Mouse (Mus musculus): Measurements from ENCODE around the gene Tsga10ip. TPM values are rescaled to one million over a fixed set of nuclear protein-coding genes. Genes with fewer than 3 reads are reported as not detected.
A peak's percentile ranks its signal among the peaks of the same experiment; 100 is the strongest.
"Not testable (repeated sequence)": the region's sequence is repeated elsewhere in the genome, so short reads cannot be mapped to it uniquely, and the experiment has no call there.

Tsga10ip gene
- polyA plus RNA-seq, 1 experiment from 2014 or later: 0.25 TPM

- peak; percentile 86 for ATAC-seq (ENCODE audit: low FRiP score, low read depth)
- H3K36me3 ChIP-seq; H3K9me3 ChIP-seq; H3K4me1 ChIP-seq; H3K27me3 ChIP-seq (replicated peaks): not testable (repeated sequence)
- H3K9ac ChIP-seq: peak overlapping the region; percentile 64
- H3K4me2 ChIP-seq (replicated peaks): peak overlapping the region; percentile 64
- peak overlapping the region; percentile 73; the same call in 1 of the 2 replicates for H3K27ac ChIP-seq
- H3K4me3 ChIP-seq: peak overlapping the region; percentile 51
- 18% methylated on average over 25 of the region's 25 CpGs for WGBS
Observed at GRCm38 (mm10) chr19:5406531-5407126, 4.3 kb upstream of the Tsga10ip start.

GRCm38 (mm10) chr19:5405924-5406323, 3.6 kb upstream of the Tsga10ip start:
- Histone ChIP-seq H3K4me1 (0 out of 2 replicates have a peak, but pooled peaks cover 5% of the 10 kb centered on the region), H3K9ac (peak overlapping the region; percentile 35; the same call in 1 of the 2 replicates), H3K36me3 (no peaks in the 10 kb centered on the region), H3K27me3 (replicated peaks) (no peaks in the 10 kb centered on the region), H3K4me3 (peak overlapping the region; percentile 26; the same call in 1 of the 2 replicates), H3K4me2 (replicated peaks) (peak overlapping the region; percentile 59), H3K9me3 (no peaks in the 10 kb centered on the region), H3K27ac (no peak overlapping the region)
- ATAC-seq (ENCODE audit: low FRiP score, low read depth): no peak
- WGBS: 27% methylated on average over 7 of the region's 7 CpGs

GRCm38 (mm10) chr19:5401073-5401472, 1.3 kb downstream of the Tsga10ip start:
- not testable (repeated sequence) for H3K27ac ChIP-seq; ATAC-seq (ENCODE audit: low FRiP score, low read depth); H3K36me3 ChIP-seq; H3K27me3 ChIP-seq (replicated peaks); H3K4me1 ChIP-seq; H3K4me2 ChIP-seq (replicated peaks); H3K9me3 ChIP-seq; H3K4me3 ChIP-seq; H3K9ac ChIP-seq
- 72% methylated on average over 4 of the region's 4 CpGs for WGBS

- Histone ChIP-seq H3K4me3 (no peak overlapping the region), H3K9ac (no peak overlapping the region), H3K4me1 (peaks cover under 1% of the 10 kb centered on the region), H3K9me3 (no peaks in the 10 kb centered on the region), H3K36me3 (no peaks in the 10 kb centered on the region), H3K4me2 (replicated peaks) (no peak overlapping the region), H3K27me3 (replicated peaks) (no peaks in the 10 kb centered on the region), H3K27ac (no peak overlapping the region)
- no peak for ATAC-seq (ENCODE audit: low FRiP score, low read depth)
- WGBS: 70% methylated on average over 4 of the region's 4 CpGs
Observed at GRCm38 (mm10) chr19:5395371-5395770, 7.0 kb downstream of the Tsga10ip start.

GRCm38 (mm10) chr19:5394168-5394567, 8.2 kb downstream of the Tsga10ip start:
- H3K36me3 ChIP-seq: no peaks in the 10 kb centered on the region
- 55% methylated on average over 10 of the region's 10 CpGs for WGBS
- H3K27ac ChIP-seq: no peak overlapping the region
- H3K4me3 ChIP-seq: no peak overlapping the region
- ATAC-seq (ENCODE audit: low FRiP score, low read depth): no peak
- H3K9ac ChIP-seq: no peak overlapping the region
- H3K27me3 ChIP-seq (replicated peaks): no peaks in the 10 kb centered on the region
- no peak overlapping the region for H3K4me2 ChIP-seq (replicated peaks)
- peaks cover 13% of the 10 kb centered on the region for H3K4me1 ChIP-seq
- H3K9me3 ChIP-seq: no peaks in the 10 kb centered on the region

GRCm38 (mm10) chr19:5392892-5393291, 9.4 kb downstream of the Tsga10ip start:
- ATAC-seq (ENCODE audit: low FRiP score, low read depth): no peak
- Histone ChIP-seq H3K27ac (no peak overlapping the region), H3K4me3 (no peak overlapping the region), H3K9ac (no peak overlapping the region), H3K27me3 (replicated peaks) (no peaks in the 10 kb centered on the region), H3K4me2 (replicated peaks) (no peak overlapping the region), H3K4me1 (peaks cover 15% of the 10 kb centered on the region), H3K9me3 (no peaks in the 10 kb centered on the region), H3K36me3 (no peaks in the 10 kb centered on the region)
- 70% methylated on average over 4 of the region's 4 CpGs for WGBS

- Histone ChIP-seq H3K4me1 (peaks cover 31% of the 10 kb centered on the region), H3K27ac (no peak overlapping the region), H3K9ac (no peak overlapping the region; the same call in 1 of the 2 replicates), H3K4me3 (no peak overlapping the region), H3K36me3 (peaks cover 4% of the 10 kb centered on the region; the same call in 1 of the 2 replicates), H3K4me2 (replicated peaks) (peak overlapping the region; percentile 93), H3K9me3 (no peaks in the 10 kb centered on the region), H3K27me3 (replicated peaks) (no peaks in the 10 kb centered on the region)
- ATAC-seq (ENCODE audit: low FRiP score, low read depth): no peak
- WGBS: 82% methylated on average over 8 of the region's 8 CpGs
Observed at GRCm38 (mm10) chr19:5390416-5390815, 11.9 kb downstream of the Tsga10ip start.

GRCm38 (mm10) chr19:5389647-5390046, 12.7 kb downstream of the Tsga10ip start:
- WGBS: 50% methylated on average over 12 of the region's 12 CpGs
- peaks cover 12% of the 10 kb centered on the region for H3K36me3 ChIP-seq
- H3K4me1 ChIP-seq: peaks cover 31% of the 10 kb centered on the region
- peak overlapping the region; percentile 93 for H3K4me2 ChIP-seq (replicated peaks)
- H3K4me3 ChIP-seq: peak overlapping the region; percentile 100
- ATAC-seq (ENCODE audit: low FRiP score, low read depth): no peak
- no peak overlapping the region for H3K27ac ChIP-seq
- H3K9ac ChIP-seq: 0 out of 2 replicates have a peak overlapping the region, but pooled peaks have one; percentile 29
- no peaks in the 10 kb centered on the region for H3K27me3 ChIP-seq (replicated peaks)
- no peaks in the 10 kb centered on the region for H3K9me3 ChIP-seq

- H3K27ac ChIP-seq: peak within 1 kb of the TSS; percentile 65; the same call in 1 of the 2 replicates
- peaks cover 21% of the 10 kb centered on the region for H3K36me3 ChIP-seq
- no peaks in the 10 kb centered on the region for H3K9me3 ChIP-seq
- H3K4me2 ChIP-seq (replicated peaks): peak within 1 kb of the TSS; percentile 93
- ATAC-seq (ENCODE audit: low FRiP score, low read depth): peak; percentile 95
- peak within 1 kb of the TSS; percentile 100 for H3K4me3 ChIP-seq
- no peaks in the 10 kb centered on the region for H3K27me3 ChIP-seq (replicated peaks)
- H3K4me1 ChIP-seq: peaks cover 31% of the 10 kb centered on the region
- WGBS: 2% methylated on average over 43 of the region's 43 CpGs
- peak within 1 kb of the TSS; percentile 95 for H3K9ac ChIP-seq
Observed at GRCm38 (mm10) chr19:5388588-5389242, 13.6 kb downstream of the Tsga10ip start, which contains the start of gene Sart1. Gene Sart1 (minus strand): TSS chr19:5388703.

GRCm38 (mm10) chr19:5388011-5388441, 14.3 kb downstream of the Tsga10ip start:
- WGBS: under 1% methylated on average over 43 of the region's 43 CpGs
- no peaks in the 10 kb centered on the region for H3K27me3 ChIP-seq (replicated peaks)
- peak overlapping the region; percentile 65; the same call in 1 of the 2 replicates for H3K27ac ChIP-seq
- H3K4me1 ChIP-seq: peaks cover 31% of the 10 kb centered on the region
- peak; percentile 57; the same call in 1 of the 2 replicates for ATAC-seq (ENCODE audit: low FRiP score, low read depth)
- peak overlapping the region; percentile 93 for H3K4me2 ChIP-seq (replicated peaks)
- peak overlapping the region; percentile 95 for H3K9ac ChIP-seq
- H3K4me3 ChIP-seq: peak overlapping the region; percentile 100
- H3K9me3 ChIP-seq: no peaks in the 10 kb centered on the region
- H3K36me3 ChIP-seq: peaks cover 28% of the 10 kb centered on the region

GRCm38 (mm10) chr19:5384715-5385114, 17.6 kb downstream of the Tsga10ip start:
- no peak for ATAC-seq (ENCODE audit: low FRiP score, low read depth)
- Histone ChIP-seq H3K4me2 (replicated peaks) (no peak overlapping the region), H3K4me3 (no peak overlapping the region), H3K36me3 (peaks cover 61% of the 10 kb centered on the region), H3K9me3 (no peaks in the 10 kb centered on the region), H3K27me3 (replicated peaks) (no peaks in the 10 kb centered on the region), H3K9ac (no peak overlapping the region), H3K27ac (no peak overlapping the region), H3K4me1 (peaks cover 24% of the 10 kb centered on the region)
- 97% methylated on average over 8 of the region's 8 CpGs for WGBS

- H3K27ac ChIP-seq: no peak overlapping the region
- no peak overlapping the region for H3K4me2 ChIP-seq (replicated peaks)
- no peaks in the 10 kb centered on the region for H3K9me3 ChIP-seq
- no peak for ATAC-seq (ENCODE audit: low FRiP score, low read depth)
- no peak overlapping the region for H3K4me3 ChIP-seq
- no peaks in the 10 kb centered on the region for H3K27me3 ChIP-seq (replicated peaks)
- H3K4me1 ChIP-seq: peaks cover 17% of the 10 kb centered on the region
- no peak overlapping the region for H3K9ac ChIP-seq
- H3K36me3 ChIP-seq: peaks cover 75% of the 10 kb centered on the region
- 94% methylated on average over 12 of the region's 12 CpGs for WGBS
Observed at GRCm38 (mm10) chr19:5383326-5383725, 19.0 kb downstream of the Tsga10ip start.
